Mouse (Mus musculus): ENCODE results near the gene Msi1. TPM values are rescaled to one million over a fixed set of nuclear protein-coding genes. Genes with fewer than 3 reads are reported as not detected.
"Not testable (repeated sequence)": the region's sequence is repeated elsewhere in the genome, so short reads cannot be mapped to it uniquely, and the experiment has no call there.

The Msi1 gene
- total and polyA plus RNA-seq, 2 experiments from 2014 or later = 46.2 to 75.9 TPM

- 55% methylated on average over 5 of the region's 5 CpGs for WGBS
- no peak for ATAC-seq
- no peak for TF ChIP-seq CTCF (IDR thresholded peaks at IDR 0.05; ENCODE audit: low read depth)
- no peaks in the 10 kb centered on the region for H3K9me3 ChIP-seq (ENCODE audit: low read length)
- H3K4me3 ChIP-seq (ENCODE audit: low read length) = no peak overlapping the region
- H3K4me1 ChIP-seq (ENCODE audit: insufficient read depth, low read length) = peaks cover 7% of the 10 kb centered on the region; the same call in 1 of the 2 replicates
- no peak overlapping the region for H3K27ac ChIP-seq
- no peak overlapping the region for H3K4me2 ChIP-seq (ENCODE audit: low read depth, low read length)
- H3K36me3 ChIP-seq (ENCODE audit: insufficient read depth, low read length) = no peaks in the 10 kb centered on the region
- H3K27me3 ChIP-seq (ENCODE audit: insufficient read depth, low read length) = no peaks in the 10 kb centered on the region
- no peak overlapping the region for H3K9ac ChIP-seq (replicated peaks; ENCODE audit: low read length)
- DNase-seq (ENCODE audit: low spot score) = no peak
Measured at GRCm38 (mm10) chr5:115493441-115493840, 64.0 kb downstream of the Msi1 start.

GRCm38 (mm10) chr5:115495618-115496017, 66.2 kb downstream of the Msi1 start:
- H3K9ac ChIP-seq (replicated peaks; ENCODE audit: low read length); H3K27ac ChIP-seq; H3K27me3 ChIP-seq (ENCODE audit: insufficient read depth, low read length); H3K9me3 ChIP-seq (ENCODE audit: low read length); DNase-seq (ENCODE audit: low spot score); H3K4me2 ChIP-seq (ENCODE audit: low read depth, low read length); H3K36me3 ChIP-seq (ENCODE audit: insufficient read depth, low read length); ATAC-seq; H3K4me3 ChIP-seq (ENCODE audit: low read length); H3K4me1 ChIP-seq (ENCODE audit: insufficient read depth, low read length): not testable (repeated sequence)
- 68% methylated on average over 3 of the region's 3 CpGs for WGBS

- H3K4me1 ChIP-seq (ENCODE audit: insufficient read depth, low read length) = peaks cover 3% of the 10 kb centered on the region; the same call in 1 of the 2 replicates
- H3K9ac ChIP-seq (replicated peaks; ENCODE audit: low read length) = no peak overlapping the region
- DNase-seq (ENCODE audit: low spot score) (no peak), ATAC-seq (no peak)
- no peak overlapping the region for H3K27ac ChIP-seq
- 78% methylated on average over 7 of the region's 7 CpGs for WGBS
- no peaks in the 10 kb centered on the region for H3K36me3 ChIP-seq (ENCODE audit: insufficient read depth, low read length)
- H3K4me3 ChIP-seq (ENCODE audit: low read length) = no peak overlapping the region
- no peaks in the 10 kb centered on the region for H3K9me3 ChIP-seq (ENCODE audit: low read length)
- no peak overlapping the region for H3K4me2 ChIP-seq (ENCODE audit: low read depth, low read length)
- TF ChIP-seq CTCF (IDR thresholded peaks at IDR 0.05; ENCODE audit: low read depth) = no peak
- no peaks in the 10 kb centered on the region for H3K27me3 ChIP-seq (ENCODE audit: insufficient read depth, low read length)
Measured at GRCm38 (mm10) chr5:115497033-115497432, 67.6 kb downstream of the Msi1 start.

- DNase-seq (ENCODE audit: low spot score) (no peak), ATAC-seq (no peak)
- Histone ChIP-seq H3K4me1 (ENCODE audit: insufficient read depth, low read length) (no peaks in the 10 kb centered on the region), H3K27me3 (ENCODE audit: insufficient read depth, low read length) (no peaks in the 10 kb centered on the region), H3K9ac (replicated peaks; ENCODE audit: low read length) (no peak overlapping the region), H3K27ac (no peak overlapping the region), H3K4me3 (ENCODE audit: low read length) (no peak overlapping the region), H3K4me2 (ENCODE audit: low read depth, low read length) (no peak overlapping the region), H3K9me3 (ENCODE audit: low read length) (no peaks in the 10 kb centered on the region), H3K36me3 (ENCODE audit: insufficient read depth, low read length) (no peaks in the 10 kb centered on the region)
- 62% methylated on average over 9 of the region's 9 CpGs for WGBS
- no peak for TF ChIP-seq CTCF (IDR thresholded peaks at IDR 0.05; ENCODE audit: low read depth)
Measured at GRCm38 (mm10) chr5:115498307-115499240, 69.2 kb downstream of the Msi1 start.

DNA sequence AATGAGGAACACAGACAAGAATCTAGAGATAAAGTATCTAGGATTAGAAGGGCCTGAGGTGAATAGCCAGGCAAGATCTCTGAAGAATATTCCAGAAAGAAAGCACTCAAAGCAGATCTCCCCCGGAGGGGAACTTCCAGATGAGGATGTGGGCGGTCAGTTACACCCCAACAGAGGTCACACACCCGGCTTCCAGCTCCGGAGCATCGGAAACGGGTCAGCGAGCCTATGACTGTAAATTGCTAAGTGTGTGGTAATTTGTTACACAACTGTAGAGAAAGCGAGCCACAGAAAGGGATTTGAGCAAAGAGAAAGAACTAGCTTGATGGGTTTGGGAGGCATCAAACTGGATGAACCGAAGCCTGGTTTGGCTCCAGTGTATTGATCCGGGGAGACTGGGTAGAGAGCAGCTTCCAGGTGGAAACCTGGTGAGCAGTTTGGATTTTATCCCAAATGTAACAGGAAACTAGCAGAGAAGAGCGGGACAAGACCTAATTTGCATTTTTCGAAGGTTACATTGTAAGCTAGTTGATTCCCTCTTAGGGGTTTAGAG, 71.1 kb downstream of the Msi1 start:
- H3K36me3 ChIP-seq (ENCODE audit: insufficient read depth, low read length) = no peaks in the 10 kb centered on the region
- H3K4me3 ChIP-seq (ENCODE audit: low read length) = no peak overlapping the region
- H3K9me3 ChIP-seq (ENCODE audit: low read length) = no peaks in the 10 kb centered on the region
- no peak overlapping the region for H3K27ac ChIP-seq
- H3K9ac ChIP-seq (replicated peaks; ENCODE audit: low read length) = no peak overlapping the region
- H3K27me3 ChIP-seq (ENCODE audit: insufficient read depth, low read length) = no peaks in the 10 kb centered on the region
- no peak overlapping the region for H3K4me2 ChIP-seq (ENCODE audit: low read depth, low read length)
- H3K4me1 ChIP-seq (ENCODE audit: insufficient read depth, low read length) = no peaks in the 10 kb centered on the region
- DNase-seq (ENCODE audit: low spot score) (no peak), ATAC-seq (no peak)
- TF ChIP-seq CTCF (IDR thresholded peaks at IDR 0.05; ENCODE audit: low read depth) = no peak
- 82% methylated on average over 12 of the region's 12 CpGs for WGBS

- Histone ChIP-seq H3K9ac (replicated peaks; ENCODE audit: low read length) (no peak overlapping the region), H3K9me3 (ENCODE audit: low read length) (no peaks in the 10 kb centered on the region), H3K36me3 (ENCODE audit: insufficient read depth, low read length) (no peaks in the 10 kb centered on the region), H3K27me3 (ENCODE audit: insufficient read depth, low read length) (no peaks in the 10 kb centered on the region), H3K4me3 (ENCODE audit: low read length) (no peak overlapping the region), H3K4me2 (ENCODE audit: low read depth, low read length) (no peak overlapping the region), H3K27ac (no peak overlapping the region), H3K4me1 (ENCODE audit: insufficient read depth, low read length) (peaks cover 11% of the 10 kb centered on the region; the same call in 1 of the 2 replicates)
- ATAC-seq (no peak), DNase-seq (ENCODE audit: low spot score) (no peak)
- no peak for TF ChIP-seq CTCF (IDR thresholded peaks at IDR 0.05; ENCODE audit: low read depth)
- 63% methylated on average over 12 of the region's 12 CpGs for WGBS
Measured at GRCm38 (mm10) chr5:115503035-115503434, 73.6 kb downstream of the Msi1 start.

Other genes with a start within 250 kb of the Msi1 start
- 21.4 and 34.6 TPM in 2 replicates for gene Cabp1, start 235.2 kb upstream of the Msi1 start, total RNA-seq (2014; rRNA removed)
- gene Cabp1, start 235.2 kb upstream of the Msi1 start, polyA plus RNA-seq (2015; fragmentation: Nextera tagmentation; extraction: Ambion mirVana) = 20.9 and 23.6 TPM in 2 replicates
- 28.8 and 55.6 TPM in 2 replicates for gene Pop5, start 193.8 kb upstream of the Msi1 start, total RNA-seq (2014; rRNA removed)
- gene Pop5, start 193.8 kb upstream of the Msi1 start, polyA plus RNA-seq (2015; fragmentation: Nextera tagmentation; extraction: Ambion mirVana) = 99.1 and 99.3 TPM in 2 replicates
- 108 and 112 TPM in 2 replicates for gene Rnf10, start 156.7 kb upstream of the Msi1 start, total RNA-seq (2014; rRNA removed)
- 141 and 145 TPM in 2 replicates for gene Rnf10, start 156.7 kb upstream of the Msi1 start, polyA plus RNA-seq (2015; fragmentation: Nextera tagmentation; extraction: Ambion mirVana)
- gene Coq5, start 149.9 kb upstream of the Msi1 start, total RNA-seq (2014; rRNA removed) = 30.5 and 31.4 TPM in 2 replicates
- gene Coq5, start 149.9 kb upstream of the Msi1 start, polyA plus RNA-seq (2015; fragmentation: Nextera tagmentation; extraction: Ambion mirVana) = 47.1 and 47.5 TPM in 2 replicates
- 184 and 239 TPM in 2 replicates for gene Dynll1, start 128.6 kb upstream of the Msi1 start, total RNA-seq (2014; rRNA removed)
- gene Dynll1, start 128.6 kb upstream of the Msi1 start, polyA plus RNA-seq (2015; fragmentation: Nextera tagmentation; extraction: Ambion mirVana) = 1,016 and 1,030 TPM in 2 replicates
- gene Srsf9, start 102.4 kb upstream of the Msi1 start, total RNA-seq (2014; rRNA removed) = 42.5 and 47.5 TPM in 2 replicates
- 119 and 127 TPM in 2 replicates for gene Srsf9, start 102.4 kb upstream of the Msi1 start, polyA plus RNA-seq (2015; fragmentation: Nextera tagmentation; extraction: Ambion mirVana)
- gene Gatc, start 88.4 kb upstream of the Msi1 start, total RNA-seq (2014; rRNA removed) = 22.4 and 25.1 TPM in 2 replicates
- gene Gatc, start 88.4 kb upstream of the Msi1 start, polyA plus RNA-seq (2015; fragmentation: Nextera tagmentation; extraction: Ambion mirVana) = 27.5 and 32.1 TPM in 2 replicates
- 12.4 and 18.4 TPM in 2 replicates for gene Triap1, start 88.4 kb upstream of the Msi1 start, total RNA-seq (2014; rRNA removed)
- 59.2 and 61.6 TPM in 2 replicates for gene Triap1, start 88.4 kb upstream of the Msi1 start, polyA plus RNA-seq (2015; fragmentation: Nextera tagmentation; extraction: Ambion mirVana)
- 1,147 and 1,391 TPM in 2 replicates for gene Cox6a1, start 80.6 kb upstream of the Msi1 start, total RNA-seq (2014; rRNA removed)
- gene Cox6a1, start 80.6 kb upstream of the Msi1 start, polyA plus RNA-seq (2015; fragmentation: Nextera tagmentation; extraction: Ambion mirVana) = 1,694 and 1,700 TPM in 2 replicates
- not detected in 2 replicates for gene Pla2g1b, start 36.7 kb downstream of the Msi1 start, total RNA-seq (2014; rRNA removed)
- not detected in 2 replicates for gene Pla2g1b, start 36.7 kb downstream of the Msi1 start, polyA plus RNA-seq (2015; fragmentation: Nextera tagmentation; extraction: Ambion mirVana)
- 25.8 and 33.7 TPM in 2 replicates for gene Sirt4, start 55.1 kb downstream of the Msi1 start, total RNA-seq (2014; rRNA removed)
- gene Sirt4, start 55.1 kb downstream of the Msi1 start, polyA plus RNA-seq (2015; fragmentation: Nextera tagmentation; extraction: Ambion mirVana) = 20.2 and 21.8 TPM in 2 replicates
- gene Pxn, start 77.1 kb downstream of the Msi1 start, total RNA-seq (2014; rRNA removed) = 40.6 and 41.0 TPM in 2 replicates
- gene Pxn, start 77.1 kb downstream of the Msi1 start, polyA plus RNA-seq (2015; fragmentation: Nextera tagmentation; extraction: Ambion mirVana) = 16.8 and 18.0 TPM in 2 replicates
- gene Rplp0, start 129.9 kb downstream of the Msi1 start, total RNA-seq (2014; rRNA removed) = 1,557 and 1,861 TPM in 2 replicates
- gene Rplp0, start 129.9 kb downstream of the Msi1 start, polyA plus RNA-seq (2015; fragmentation: Nextera tagmentation; extraction: Ambion mirVana) = 786 and 796 TPM in 2 replicates
- gene Gcn1l1, start 135.7 kb downstream of the Msi1 start, total RNA-seq (2014; rRNA removed) = 73.4 and 81.7 TPM in 2 replicates
- gene Gcn1l1, start 135.7 kb downstream of the Msi1 start, polyA plus RNA-seq (2015; fragmentation: Nextera tagmentation; extraction: Ambion mirVana) = 22.8 and 24.3 TPM in 2 replicates
- gene Rab35, start 202.3 kb downstream of the Msi1 start, total RNA-seq (2014; rRNA removed) = 80.5 and 88.1 TPM in 2 replicates
- gene Rab35, start 202.3 kb downstream of the Msi1 start, polyA plus RNA-seq (2015; fragmentation: Nextera tagmentation; extraction: Ambion mirVana) = 22.2 and 25.3 TPM in 2 replicates

All from hindbrain, postnatal 0 days (tissue).